Mouse (Mus musculus): Measurements from ENCODE around the gene Igsf23.

- TF ChIP-seq CTCF (IDR thresholded peaks at IDR 0.05; ENCODE audit: low read depth) (no peak), EP300 (optimal IDR thresholded peaks at IDR 0.05) (no peak)
These were observed 14.6 kb downstream of the Igsf23 start for GRCm38 (mm10) chr7:19935961-19936360.

All from stomach, postnatal 0 days (tissue).